Mouse (Mus musculus) spleen, postnatal 4 days (tissue): ENCODE measurements around the gene Lax1.
"Not testable (repeated sequence)": the region's sequence is repeated elsewhere in the genome, so short reads cannot be mapped to it uniquely, and the experiment has no call there.

Experiments used
- DNase-seq, 2 experiments: peaks; one replicate each; pipeline ENCODE4 v3.0.0; 2022; ENCODE audit warnings: low spot score in 2 of 2

Lax1 gene

GRCm38 (mm10) chr1:133689897-133690296, at the start of gene Lax1:
Lax1 (minus strand) TSS chr1:133690108.
- DNase-seq, result peak; percentile 52 to 75

DNA sequence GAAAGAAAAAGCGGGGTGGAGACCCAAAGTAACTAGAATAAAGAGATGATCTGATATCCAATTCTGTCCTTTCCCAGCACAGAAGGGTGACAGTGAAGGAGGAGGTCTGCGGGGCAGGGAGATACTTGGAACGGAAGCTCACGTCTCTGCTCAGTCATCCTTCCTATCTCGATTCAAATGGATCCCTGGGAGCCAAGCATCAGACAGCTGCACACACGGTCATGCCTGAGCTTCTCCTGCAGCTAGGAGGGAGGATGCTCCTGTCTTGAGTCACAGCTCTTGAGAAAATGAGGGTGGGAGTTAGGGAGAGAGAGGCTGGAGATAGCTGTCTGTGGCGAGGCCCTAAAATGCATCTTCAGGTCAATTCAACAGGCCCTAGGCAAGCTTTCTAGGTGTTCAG, 46.8 kb upstream of the Lax1 start:
- DNase-seq, result no peak

DNA sequence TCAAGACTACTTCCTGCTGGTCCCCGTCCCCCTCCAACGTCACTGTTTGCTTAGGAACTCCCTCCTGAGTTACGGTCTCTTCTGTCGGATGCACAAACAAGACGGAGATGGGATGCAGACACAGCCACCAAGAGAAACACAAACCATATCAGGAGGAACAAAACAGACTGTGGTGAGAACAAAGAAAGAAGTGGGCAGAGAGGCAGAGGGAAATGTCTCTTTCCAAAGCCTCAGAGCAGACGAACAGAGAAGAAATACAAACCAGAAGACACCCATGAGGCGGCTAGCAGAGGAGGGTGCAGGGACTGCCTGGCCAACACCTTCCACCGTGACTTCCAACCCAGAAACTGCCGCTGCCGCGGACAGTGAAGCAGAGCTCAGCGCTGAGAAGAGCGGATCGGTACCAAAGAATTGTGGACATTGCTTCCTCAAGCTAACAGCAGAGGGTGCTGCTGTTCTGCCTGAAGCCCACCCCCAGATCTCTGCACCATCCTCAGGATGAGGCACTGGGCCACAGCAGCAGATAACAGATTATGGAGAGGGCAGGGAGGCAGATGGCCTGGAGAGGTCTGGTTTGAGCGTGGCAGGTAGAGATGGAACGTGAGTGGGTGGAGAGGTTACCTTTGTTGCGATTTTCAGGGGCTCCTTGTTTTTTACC, 46.2 kb upstream of the Lax1 start:
- peak in 1 of 2 experiments; percentile 27 for DNase-seq

- DNase-seq, result no peak
Observed at GRCm38 (mm10) chr1:133732814-133733213, 42.9 kb upstream of the Lax1 start.

GRCm38 (mm10) chr1:133728339-133728738, 38.4 kb upstream of the Lax1 start:
- no peak for DNase-seq

DNA sequence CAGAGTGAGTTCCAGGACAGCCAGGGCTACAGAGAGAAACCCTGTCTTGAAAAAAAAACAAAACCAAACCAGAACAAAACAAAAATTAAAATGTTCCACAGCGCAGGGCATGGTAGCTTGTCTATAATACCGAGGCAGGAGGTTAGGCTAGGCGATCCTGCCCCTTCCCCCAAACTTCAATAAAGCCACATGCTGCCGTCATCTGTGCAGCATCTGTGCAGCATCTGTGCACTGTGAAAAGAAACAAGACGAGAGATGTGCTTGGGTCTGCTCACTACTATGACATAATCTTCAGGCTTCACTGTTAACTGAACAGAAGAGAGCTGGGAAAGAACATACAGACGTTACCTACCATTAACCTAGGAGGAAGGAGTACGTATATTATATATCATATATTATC, 30.4 kb upstream of the Lax1 start:
- no peak for DNase-seq

- DNase-seq, result no peak
Observed at GRCm38 (mm10) chr1:133718786-133719185, 28.9 kb upstream of the Lax1 start.

GRCm38 (mm10) chr1:133718296-133718695, 28.4 kb upstream of the Lax1 start:
- no peak for DNase-seq

DNA sequence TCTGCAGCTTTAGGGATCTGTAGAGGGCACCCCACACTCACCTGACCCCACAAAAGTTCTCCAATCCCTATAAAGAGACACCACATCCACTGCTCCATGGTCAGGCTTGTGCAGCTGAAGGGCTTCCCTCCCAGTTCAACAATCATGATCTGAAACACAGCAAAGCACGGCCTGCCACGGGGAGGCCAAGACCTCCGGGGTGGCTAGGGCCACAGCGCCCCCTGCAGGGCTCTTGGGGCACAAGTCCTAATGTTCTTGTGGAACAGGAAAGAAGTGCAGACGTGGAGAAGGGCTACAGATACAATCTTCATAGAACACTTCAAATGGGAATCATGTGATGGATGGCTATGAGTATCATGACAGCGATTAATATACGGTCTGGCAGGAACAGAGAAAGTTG, 26.6 kb upstream of the Lax1 start:
- peak; percentile 73 to 88 for DNase-seq

- no peak for DNase-seq
Observed at GRCm38 (mm10) chr1:133715191-133715590, 25.3 kb upstream of the Lax1 start.

- DNase-seq, result no peak
Observed at GRCm38 (mm10) chr1:133713009-133713370, 23.1 kb upstream of the Lax1 start.

DNA sequence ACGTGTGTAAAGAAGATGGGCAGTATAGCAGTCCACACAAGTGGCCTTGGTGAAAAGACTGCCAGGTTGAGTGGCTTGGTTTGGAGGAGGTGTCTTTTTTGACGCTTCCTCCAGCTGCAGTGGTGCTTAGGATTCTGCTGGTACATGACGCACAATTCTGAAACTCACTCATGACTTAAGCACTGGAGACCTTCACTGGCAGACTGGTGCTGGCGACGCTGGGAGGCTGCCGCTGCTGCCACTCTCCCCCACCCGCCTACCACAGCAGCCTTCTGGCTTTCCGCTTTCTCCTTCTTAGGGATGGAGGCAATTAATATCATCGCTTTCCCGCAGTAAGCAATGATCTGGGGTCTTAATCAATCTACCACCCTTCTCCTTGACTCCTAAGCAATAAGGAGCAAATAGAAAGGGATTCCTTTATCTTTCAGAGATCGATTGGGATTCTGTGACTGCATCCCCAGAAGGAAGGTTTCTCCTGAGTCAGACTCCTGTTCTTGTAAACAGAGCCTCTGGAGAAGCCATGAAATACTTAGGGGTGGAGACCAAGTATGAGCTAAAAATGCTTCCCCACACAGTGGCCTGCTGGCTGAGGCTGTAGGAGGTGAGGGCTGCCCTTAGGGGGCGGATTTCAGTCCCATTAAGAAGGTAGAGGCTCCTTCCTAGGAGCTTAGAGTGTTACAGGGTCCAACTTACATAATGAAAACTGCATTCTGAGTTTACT, 22.5 kb upstream of the Lax1 start:
- no peak for DNase-seq

- no peak for DNase-seq
Observed at GRCm38 (mm10) chr1:133711376-133711775, 21.5 kb upstream of the Lax1 start.

DNA sequence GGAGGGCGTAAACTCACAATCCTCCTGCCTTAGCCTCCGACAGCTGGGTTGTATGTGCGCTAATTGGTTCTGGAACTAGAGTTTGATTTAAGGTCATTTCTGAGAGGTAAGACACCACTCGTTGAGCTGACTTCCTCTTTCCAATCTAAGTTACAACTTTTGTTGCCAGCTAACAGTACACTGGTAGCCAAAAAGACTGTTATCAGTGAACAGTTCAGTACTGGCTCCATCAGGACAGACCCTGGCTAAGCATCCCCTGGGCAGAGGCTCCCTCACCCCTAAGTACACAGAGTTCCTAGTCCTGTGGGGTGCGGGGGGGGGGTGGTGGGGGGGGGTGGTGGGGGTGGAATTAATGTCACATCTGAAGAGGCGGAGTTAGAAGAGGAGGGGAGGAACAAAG, 21.0 kb upstream of the Lax1 start:
- DNase-seq, result no peak

DNA sequence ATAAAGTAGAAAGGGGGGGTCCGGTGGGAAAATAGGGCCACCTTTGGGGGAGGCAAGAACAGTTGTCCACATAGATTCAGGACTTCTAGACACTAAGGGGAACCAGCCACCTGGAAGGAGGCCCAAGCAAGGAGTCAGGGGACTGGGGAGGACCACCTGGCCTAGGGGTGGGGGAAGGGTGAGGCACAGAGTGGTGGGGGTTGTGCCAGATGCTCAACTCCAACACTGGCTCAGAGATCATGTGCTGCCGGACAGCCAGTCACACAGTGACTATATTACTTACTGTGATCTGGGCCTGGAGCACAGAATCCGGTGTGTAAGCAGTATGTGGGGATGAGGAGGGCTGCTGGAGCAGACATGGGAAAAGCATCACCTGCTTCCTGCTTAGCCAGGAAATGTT, 19.4 kb upstream of the Lax1 start:
- DNase-seq, result no peak

DNA sequence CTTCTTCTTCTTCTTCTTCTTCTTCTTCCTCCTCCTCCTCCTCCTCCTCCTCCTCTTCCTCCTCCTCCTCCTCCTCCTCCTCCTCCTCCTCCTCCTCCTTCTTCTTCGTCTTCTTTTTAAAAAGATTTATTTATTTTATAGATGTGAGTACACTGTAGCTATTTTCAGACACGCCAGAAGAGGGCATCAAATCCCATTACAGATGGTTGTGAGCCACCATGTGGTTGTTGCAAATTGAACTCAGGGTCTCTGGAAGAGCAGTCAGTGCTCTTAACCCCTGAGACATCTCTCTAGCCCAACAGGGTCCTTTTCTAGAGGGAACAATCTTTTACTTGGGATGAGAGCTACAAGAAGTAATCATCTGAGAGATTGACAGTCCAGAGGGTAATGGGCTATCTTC, 11.9 kb upstream of the Lax1 start:
- DNase-seq, result not testable (repeated sequence)

DNA sequence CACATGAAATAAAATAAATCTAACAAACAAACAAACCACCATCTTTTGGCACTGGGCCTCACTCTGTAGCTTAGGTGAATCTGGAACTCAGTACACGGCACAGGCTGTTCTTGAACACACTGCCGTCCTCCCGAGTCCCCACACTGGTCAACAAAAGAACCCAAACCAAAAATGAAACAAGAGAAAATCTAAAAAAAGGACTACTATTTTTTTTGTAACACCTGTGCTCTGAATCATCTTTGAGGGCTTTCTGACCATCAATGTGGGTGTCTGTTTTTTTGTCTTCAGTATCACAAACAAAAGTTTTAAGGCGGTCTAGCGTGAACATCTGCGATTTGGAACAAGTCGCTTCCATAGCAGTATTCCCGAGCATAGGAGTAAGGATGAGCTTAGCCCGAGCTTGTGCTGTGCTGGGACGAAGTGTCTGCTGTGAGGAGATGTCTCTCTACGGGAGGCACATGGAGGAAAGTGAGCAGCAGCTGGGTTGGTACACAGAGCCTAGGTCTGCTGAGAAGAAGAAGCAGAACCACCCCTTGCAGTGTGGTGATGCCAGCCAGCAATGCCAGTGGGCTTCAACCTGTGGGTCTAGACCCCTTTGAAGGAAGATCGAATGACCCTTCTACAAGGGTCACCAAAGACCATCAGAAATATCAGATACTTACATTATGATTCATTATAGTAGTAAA, 8.2 kb upstream of the Lax1 start:
- DNase-seq, result no peak

DNA sequence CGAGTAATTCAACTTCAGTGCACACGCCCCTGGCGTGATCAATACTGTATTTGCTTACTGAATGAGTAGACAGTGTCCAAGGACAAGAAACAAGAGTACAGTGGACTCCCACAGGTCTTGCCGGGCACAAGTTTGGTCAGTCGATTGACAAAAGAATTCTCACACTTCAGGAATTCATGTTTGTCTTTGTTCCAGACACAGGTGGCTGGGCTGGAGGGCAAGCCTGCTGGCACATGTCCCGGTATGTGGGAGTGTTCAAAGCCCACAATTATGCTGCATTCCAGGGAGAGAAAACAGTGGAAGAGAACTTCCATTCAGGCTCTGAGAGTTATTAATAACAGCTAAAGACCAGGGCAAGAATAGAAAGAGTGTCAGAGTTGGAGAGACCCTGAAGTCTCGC, 6.0 kb upstream of the Lax1 start:
- no peak for DNase-seq

- DNase-seq, result peak in 1 of 2 experiments; percentile 54
Observed at GRCm38 (mm10) chr1:133694876-133695275, 5.0 kb upstream of the Lax1 start.

GRCm38 (mm10) chr1:133694301-133694700, 4.4 kb upstream of the Lax1 start:
- no peak for DNase-seq

GRCm38 (mm10) chr1:133693536-133694114, 3.7 kb upstream of the Lax1 start:
- DNase-seq, result no peak

GRCm38 (mm10) chr1:133692195-133692594, 2.3 kb upstream of the Lax1 start:
- DNase-seq, result no peak

GRCm38 (mm10) chr1:133691046-133691445, 1.1 kb upstream of the Lax1 start:
- DNase-seq, result no peak
